Mouse (Mus musculus): ENCODE measurements at regions not wholly inside any gene's neighbourhood (a gene's known extent, or its start where the extent isn't known, plus 50 kb on each side); places are given as distances from the start of the nearest gene placed in this dataset.

DNA sequence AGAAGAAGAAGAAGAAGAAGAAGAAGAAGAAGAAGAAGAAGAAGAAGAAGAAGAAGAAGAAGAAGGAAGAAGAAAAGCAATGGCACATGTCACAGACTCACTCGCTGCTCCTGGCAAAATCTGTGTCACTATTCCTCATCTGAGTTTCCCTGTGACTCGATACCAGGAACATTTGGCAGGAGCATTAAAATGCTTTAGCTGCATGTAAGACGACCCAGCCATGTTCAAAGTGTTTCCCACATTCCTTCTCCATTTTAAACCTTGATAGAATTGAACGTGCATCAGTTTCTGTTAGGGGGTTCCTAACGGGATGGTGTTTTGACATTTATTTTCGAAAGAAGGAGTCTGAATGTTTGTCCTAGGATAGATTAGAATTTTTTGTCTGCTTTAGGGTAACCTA is 51.2 kb upstream of the Pja2 start:
- no peak for DNase-seq (ENCODE audit: low spot score in 2 of 2)

GRCm38 (mm10) chr17:64383600-64383999 is 51.9 kb upstream of the Pja2 start:
- no peak for DNase-seq (ENCODE audit: low spot score in 2 of 2)

GRCm38 (mm10) chr17:64390349-64390748 is 58.6 kb upstream of the Pja2 start:
- DNase-seq (ENCODE audit: low spot score in 2 of 2), result no peak

- DNase-seq (ENCODE audit: low spot score in 2 of 2), result peak; percentile 11 to 12
Observed at GRCm38 (mm10) chr17:64397254-64397897, 65.7 kb upstream of the Pja2 start.

DNA sequence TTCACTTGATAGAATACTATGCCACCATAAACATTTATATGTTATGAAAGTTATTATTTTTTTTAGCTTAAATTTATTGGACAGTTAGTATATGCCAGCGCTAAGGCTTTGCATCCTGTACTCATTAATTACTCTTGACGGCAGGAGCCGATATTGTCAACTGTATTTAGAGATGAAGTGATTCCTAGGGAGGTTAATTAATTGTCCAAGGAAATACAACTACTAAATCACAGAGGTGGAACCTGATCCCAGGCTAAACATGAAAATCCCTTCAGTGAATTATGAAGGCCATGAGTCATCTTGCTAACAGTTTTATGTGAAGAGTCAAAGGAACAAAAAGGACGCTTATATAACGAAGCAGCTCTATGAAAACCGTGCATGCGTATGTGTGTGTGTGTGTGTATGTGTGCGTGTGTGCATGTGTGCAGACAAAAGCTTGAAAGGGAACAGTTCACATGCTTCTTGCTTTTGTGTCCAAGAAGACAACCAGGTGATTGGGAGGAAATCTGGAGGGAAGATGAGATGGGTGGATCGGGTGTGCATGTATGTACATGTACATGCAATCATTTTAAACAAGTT is 66.5 kb upstream of the Pja2 start:
- DNase-seq (ENCODE audit: low spot score in 2 of 2), result no peak

GRCm38 (mm10) chr17:64398708-64399107 is 67.0 kb upstream of the Pja2 start:
- no peak for DNase-seq (ENCODE audit: low spot score in 2 of 2)

- no peak for DNase-seq (ENCODE audit: low spot score in 2 of 2)
Observed at GRCm38 (mm10) chr17:64406742-64407254, 75.1 kb upstream of the Pja2 start.

GRCm38 (mm10) chr17:64407255-64408011 is 75.7 kb upstream of the Pja2 start:
- no peak for DNase-seq (ENCODE audit: low spot score in 2 of 2)

DNA sequence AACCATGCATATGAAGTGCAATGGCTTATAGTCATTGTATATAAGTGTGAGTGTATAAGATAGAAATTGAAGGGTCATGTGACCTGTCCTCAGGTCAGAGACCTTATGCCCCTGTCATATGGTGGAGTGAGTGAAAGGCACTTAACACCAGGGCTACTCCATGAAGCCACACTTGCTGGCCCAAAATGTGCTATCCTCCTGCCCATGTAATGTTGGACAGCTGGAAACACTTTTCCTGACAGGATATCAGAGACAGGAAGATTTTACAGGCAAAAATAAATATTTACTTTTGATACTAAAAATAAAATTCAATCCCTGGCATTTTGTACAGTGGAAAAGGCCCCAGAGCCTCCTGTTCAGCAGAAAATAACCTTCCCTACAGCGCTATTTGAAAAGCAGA is 94.1 kb upstream of the Pja2 start:
- no peak for DNase-seq (ENCODE audit: low spot score in 2 of 2)

DNA sequence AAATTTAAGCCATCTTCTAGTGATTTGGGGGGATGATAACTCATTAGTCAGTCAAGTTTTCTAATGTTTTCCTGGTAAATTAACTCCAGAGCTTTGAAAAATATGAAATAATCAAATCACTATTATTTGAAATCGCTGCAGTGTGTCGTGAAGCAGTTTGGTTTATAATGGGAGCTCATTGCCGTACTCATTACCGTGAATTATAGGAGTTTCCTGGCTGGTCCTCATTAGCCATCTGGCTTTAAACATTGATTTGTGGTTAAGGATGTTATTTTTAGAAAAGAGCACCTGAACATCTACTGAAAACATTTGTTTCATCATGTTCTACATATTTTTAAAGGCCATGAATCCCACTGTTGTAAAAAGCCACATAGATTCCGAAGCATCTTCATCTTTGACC is 94.8 kb upstream of the Pja2 start:
- DNase-seq (ENCODE audit: low spot score in 2 of 2), result no peak

GRCm38 (mm10) chr17:64439571-64439970 is 107.9 kb upstream of the Pja2 start:
- no peak for DNase-seq (ENCODE audit: low spot score in 2 of 2)

DNA sequence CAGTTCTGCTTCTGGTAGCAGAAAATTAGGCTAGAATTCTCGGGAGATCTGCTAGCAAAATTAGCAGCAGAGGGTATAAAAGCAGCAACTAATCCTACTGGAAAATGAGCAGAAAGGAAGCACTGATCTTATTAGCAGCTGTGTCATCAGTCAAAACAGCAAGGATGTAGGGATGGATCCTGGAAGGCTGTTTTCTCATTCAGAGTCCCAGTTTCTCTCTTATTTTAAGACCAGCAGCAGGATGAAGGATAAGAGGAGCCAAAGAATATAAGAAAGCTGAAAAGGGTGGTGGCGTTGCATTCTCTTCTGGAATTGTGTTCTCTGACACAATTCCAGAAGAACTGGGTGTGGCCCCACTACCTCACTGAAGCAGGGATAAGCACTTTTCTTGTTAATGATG is 123.0 kb upstream of the Pja2 start:
- no peak for DNase-seq (ENCODE audit: low spot score in 2 of 2)

DNA sequence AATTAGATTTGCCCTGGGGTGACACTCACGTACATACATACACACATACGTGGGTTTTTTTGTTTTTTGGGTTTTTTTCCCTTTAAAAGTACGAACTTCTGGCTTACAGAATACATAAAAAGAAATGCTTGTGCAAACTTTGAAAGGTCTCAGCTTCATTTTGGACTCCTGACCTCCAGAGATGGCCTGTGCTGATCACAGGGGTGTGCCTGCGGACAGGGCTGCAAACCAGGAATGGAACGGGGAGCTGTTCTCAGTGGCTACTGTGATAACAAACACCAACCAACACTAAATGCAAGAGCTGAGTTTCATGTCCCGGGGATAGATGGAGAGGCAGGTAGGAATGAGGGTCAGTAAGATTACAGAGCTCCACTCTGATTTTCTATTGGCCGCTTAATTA is 134.3 kb upstream of the Man2a1 start:
- DNase-seq (ENCODE audit: low spot score in 2 of 2), result no peak

GRCm38 (mm10) chr17:64466746-64467145 is 133.8 kb upstream of the Man2a1 start:
- DNase-seq (ENCODE audit: low spot score in 2 of 2), result no peak

- no peak for DNase-seq (ENCODE audit: low spot score in 2 of 2)
Observed at GRCm38 (mm10) chr17:64467297-64467696, 133.2 kb upstream of the Man2a1 start.

DNA sequence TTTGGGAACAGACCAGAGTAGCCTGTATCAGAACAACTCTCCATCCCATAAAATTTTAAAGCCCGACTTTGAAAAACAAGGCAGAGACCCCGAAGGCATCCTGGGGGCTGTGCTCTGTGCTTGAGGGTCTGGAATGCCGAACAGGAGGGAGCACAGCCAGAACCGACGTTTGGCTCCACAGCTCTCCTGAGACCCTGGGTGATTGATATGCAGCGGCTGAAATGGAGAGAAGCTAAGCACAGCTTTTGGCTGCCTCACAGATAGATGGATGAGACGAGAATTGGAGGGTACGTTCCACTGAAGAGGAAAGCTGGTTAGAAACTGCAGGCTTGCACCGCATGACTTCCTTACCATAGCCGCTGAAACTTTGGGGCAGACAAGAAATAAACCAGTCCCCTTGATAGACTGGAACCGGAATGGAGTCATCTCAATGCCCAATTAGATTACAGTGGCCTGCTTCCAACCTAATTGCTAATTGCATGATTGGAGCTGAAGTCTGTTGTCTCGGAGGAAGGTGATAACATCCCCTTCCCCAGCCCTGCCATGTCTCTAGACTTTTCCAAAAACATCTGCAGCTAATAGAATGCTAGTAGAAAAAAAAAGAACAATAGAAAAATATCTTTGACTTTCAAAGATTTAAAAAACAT is 130.7 kb upstream of the Man2a1 start:
- no peak for DNase-seq (ENCODE audit: low spot score in 2 of 2)

GRCm38 (mm10) chr17:64480607-64481038 is 119.9 kb upstream of the Man2a1 start:
- DNase-seq (ENCODE audit: low spot score in 2 of 2), result no peak

- no peak for DNase-seq (ENCODE audit: low spot score in 2 of 2)
Observed at GRCm38 (mm10) chr17:64484835-64485234, 115.7 kb upstream of the Man2a1 start.

GRCm38 (mm10) chr17:64489769-64490335 is 110.7 kb upstream of the Man2a1 start:
- no peak for DNase-seq (ENCODE audit: low spot score in 2 of 2)

DNA sequence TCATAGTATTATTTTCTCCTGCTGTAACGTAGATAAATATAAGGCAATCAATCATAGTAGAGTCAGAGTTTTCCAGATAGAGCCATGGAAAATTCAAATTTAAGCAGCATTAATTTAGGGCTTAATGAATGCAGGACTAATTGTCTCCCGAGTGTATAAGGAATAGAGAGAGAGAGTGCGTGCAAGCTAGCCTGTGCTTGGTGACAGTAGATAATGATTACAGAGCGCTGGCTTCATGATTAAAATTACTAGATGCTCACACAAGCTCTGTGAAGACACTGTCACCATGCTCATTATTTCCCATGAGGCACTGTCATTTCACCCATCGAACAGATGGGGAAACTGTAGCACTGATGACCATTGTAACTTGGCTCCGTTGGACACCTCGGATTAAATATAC is 109.9 kb upstream of the Man2a1 start:
- no peak for DNase-seq (ENCODE audit: low spot score in 2 of 2)

- peak in 1 of 2 experiments; percentile 5 for DNase-seq (ENCODE audit: low spot score in 2 of 2)
Observed at GRCm38 (mm10) chr17:64491922-64492353, 108.6 kb upstream of the Man2a1 start.
